Mouse (Mus musculus) thymus, adult 2 months (tissue): ENCODE measurements at regions not wholly inside any gene's neighbourhood (a gene's known extent, or its start where the extent isn't known, plus 50 kb on each side); places are given as distances from the start of the nearest gene placed in this dataset.

ENCODE experiments used
- CTCF ChIP-seq: fragments of 200-500 bp; IDR thresholded peaks from 2 replicates; pipeline ENCODE4 v1.5.1; 2012; ENCODE audit warnings: mild to moderate bottlenecking, control low read depth, low read length, moderate library complexity, borderline replicate concordance; ENCODE audit not compliant: control insufficient read depth, poor library complexity, insufficient read depth; ENCODE audit errors: extremely low read depth
- POLR2A ChIP-seq: fragments of 200-500 bp; IDR thresholded peaks from 2 replicates; pipeline ENCODE4 v1.6.1; 2012; ENCODE audit warnings: mild to moderate bottlenecking, low read length, control low read depth, moderate library complexity; ENCODE audit not compliant: control insufficient read depth, poor library complexity, insufficient read depth; ENCODE audit errors: extremely low read depth

GRCm38 (mm10) chr4:7984814-7985213 lies 254.0 kb downstream of the Car8 start:
- TF ChIP-seq POLR2A = no peak
- TF ChIP-seq CTCF = no peak
